Mouse (Mus musculus) skeletal muscle tissue, postnatal 0 days (tissue): ENCODE data around the gene Olfr605. TPM values are rescaled to one million over a fixed set of nuclear protein-coding genes. Genes with fewer than 3 reads are reported as not detected.

Experiments used
- microRNA-seq, 2 experiments: library from miRNA; unstranded; fragments of <30 nt; microRNA quantifications; one replicate each; pipeline ENCODE4; 2016
- polyA plus RNA-seq: library from polyadenylated mRNA; unstranded; fragments of >200 nt; fragmentation: Nextera tagmentation; extraction: Ambion mirVana; gene quantifications from 2 replicates; pipeline ENCODE4 v1.2.1, GENCODE M21; 2015

Olfr605 gene
- not detected in 2 replicates for polyA plus RNA-seq

GRCm38 (mm10) chr7:103445339-103445738, at the start of gene Olfr605:
TSS of gene Olfr605 (minus strand) at chr7:103445439.

GRCm38 (mm10) chr7:103469577-103469976, 24.3 kb upstream of the Olfr605 start, which contains the start of gene Olfr608:
TSS of gene Olfr608 (plus strand) at chr7:103469877.

GRCm38 (mm10) chr7:103448746-103449145, 3.5 kb upstream of the Olfr605 start, which contains the start of gene Olfr606:
TSS of gene Olfr606 (plus strand) at chr7:103449046.

GRCm38 (mm10) chr7:103414772-103415171, 30.5 kb downstream of the Olfr605 start, which contains the start of gene Usp17lc:
TSS of gene Usp17lc (plus strand) at chr7:103415072.

Small RNA genes lying within 50 kb of the gene (microRNA-seq; reads per million reads assigned to microRNA genes)
- 0 reads per million in 2 experiments for gene Gm25774

Other genes with a start within 250 kb of the Olfr605 start
- gene Olfr593, start 233.6 kb downstream of the Olfr605 start, polyA plus RNA-seq = not detected in 2 replicates
- gene Olfr594, start 228.4 kb downstream of the Olfr605 start, polyA plus RNA-seq = not detected in 2 replicates
- gene Usp17ld, start 192.9 kb downstream of the Olfr605 start, polyA plus RNA-seq = not detected in 2 replicates
- not detected in 2 replicates for gene Olfr596, start 139.8 kb downstream of the Olfr605 start, polyA plus RNA-seq
- gene Olfr597, start 129.1 kb downstream of the Olfr605 start, polyA plus RNA-seq = not detected in 2 replicates
- not detected in 2 replicates for gene Olfr598, start 121.9 kb downstream of the Olfr605 start, polyA plus RNA-seq
- gene Olfr599, start 109.5 kb downstream of the Olfr605 start, polyA plus RNA-seq = not detected in 2 replicates
- not detected in 2 replicates for gene Olfr600, start 95.8 kb downstream of the Olfr605 start, polyA plus RNA-seq
- not detected in 2 replicates for gene Olfr601, start 82.8 kb downstream of the Olfr605 start, polyA plus RNA-seq
- gene Olfr603, start 59.3 kb downstream of the Olfr605 start, polyA plus RNA-seq = not detected in 2 replicates
- gene Usp17lc, start 30.4 kb downstream of the Olfr605 start, polyA plus RNA-seq = not detected in 2 replicates
- not detected in 2 replicates for gene Olfr606, start 3.6 kb upstream of the Olfr605 start, polyA plus RNA-seq
- not detected in 2 replicates for gene Olfr607, start 18.7 kb upstream of the Olfr605 start, polyA plus RNA-seq
- gene Olfr608, start 24.4 kb upstream of the Olfr605 start, polyA plus RNA-seq = not detected in 2 replicates
- gene Olfr609, start 52.6 kb upstream of the Olfr605 start, polyA plus RNA-seq = not detected in 2 replicates
- not detected in 2 replicates for gene Olfr610, start 66.7 kb upstream of the Olfr605 start, polyA plus RNA-seq
- gene Olfr611, start 75.4 kb upstream of the Olfr605 start, polyA plus RNA-seq = not detected in 2 replicates
- gene Olfr612, start 97.3 kb upstream of the Olfr605 start, polyA plus RNA-seq = not detected in 2 replicates
- gene Olfr613, start 102.6 kb upstream of the Olfr605 start, polyA plus RNA-seq = not detected in 2 replicates
- not detected in 2 replicates for gene Olfr615, start 110.6 kb upstream of the Olfr605 start, polyA plus RNA-seq
- gene Olfr616, start 123.7 kb upstream of the Olfr605 start, polyA plus RNA-seq = not detected in 2 replicates
- not detected in 2 replicates for gene Olfr617, start 127.6 kb upstream of the Olfr605 start, polyA plus RNA-seq
- gene Olfr618, start 144.7 kb upstream of the Olfr605 start, polyA plus RNA-seq = not detected in 2 replicates
- gene Olfr619, start 155.1 kb upstream of the Olfr605 start, polyA plus RNA-seq = not detected in 2 replicates
- gene Olfr620, start 167.1 kb upstream of the Olfr605 start, polyA plus RNA-seq = not detected in 2 replicates
- not detected in 2 replicates for gene Olfr622, start 197.3 kb upstream of the Olfr605 start, polyA plus RNA-seq
- gene Olfr623, start 218.3 kb upstream of the Olfr605 start, polyA plus RNA-seq = not detected in 2 replicates
- 0.03 and 0.06 TPM in 2 replicates for gene Olfr624, start 225.8 kb upstream of the Olfr605 start, polyA plus RNA-seq
- gene Olfr625-ps1, start 237.3 kb upstream of the Olfr605 start, polyA plus RNA-seq = not detected in 2 replicates